9 mouse cellular contexts compared by ENCODE assay signal in the genomic region with DNA sequence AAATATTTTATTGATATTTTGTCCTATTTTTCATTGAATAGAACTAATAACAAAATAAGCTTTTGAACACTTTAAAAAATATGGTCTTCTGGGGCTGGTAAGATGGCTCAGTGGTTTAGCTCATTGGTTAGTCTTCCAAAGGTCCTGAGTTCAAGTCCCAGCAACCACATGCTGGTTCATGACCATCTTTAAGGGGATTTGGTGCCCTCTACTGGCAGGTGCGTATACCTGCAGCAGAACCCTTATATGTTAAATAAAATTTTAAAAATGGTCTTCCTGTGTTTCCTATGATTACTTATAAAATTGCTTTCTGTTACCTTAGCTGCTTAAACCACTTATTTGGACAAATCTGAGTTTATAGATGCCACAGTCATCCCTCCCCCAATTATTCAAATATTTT. TPM values are rescaled to one million over a fixed set of nuclear protein-coding genes. Genes with fewer than 3 reads are reported as not detected.
DNase-seq lines count a peak whose midpoint lies in the region; TF ChIP-seq lines count a peak whose summit lies in the region.
"Had no signal": no experiment of that assay in that cellular context is flagged by ENCODE, and none has a peak within 500 bp of the region (broad histone marks: within the 10 kb centered on the region; RNA-seq: fewer than 3 reads in every experiment).

No protein-coding gene starts in this region.

- intact Hi-C loops in left cerebral cortex, adult 2 months (cut with DNase I), result no loop called here

- 14% methylated on average over 1 of the region's 1 CpGs for WGBS in spleen, adult 2 months

- no peak for TF ChIP-seq POLR2A in spleen, adult 2 months (IDR thresholded peaks at IDR 0.05; ENCODE audit: low read depth, low read length)

- peaks cover 2% of the 10 kb centered on the region; the same call in 1 of the 2 replicates for H3K4me1 ChIP-seq in spleen, adult 2 months (ENCODE audit: control insufficient read depth, insufficient read depth, insufficient read length)
- H3K4me1 ChIP-seq: lung, embryonic 15.5 days had no signal

- no peak overlapping the region for H3K4me3 ChIP-seq in left cerebral cortex, adult 2 months
- H3K4me3 ChIP-seq in spleen, adult 2 months (ENCODE audit: extremely low read depth, insufficient read depth, insufficient read length), result no peak overlapping the region
- H3K4me3 ChIP-seq: lung, embryonic 15.5 days had no signal

- DNase-seq in adrenal gland, adult 18-20 months (ENCODE audit: low spot score in 2 of 2), result peak; percentile 13 to 22
- DNase-seq in adrenal gland, adult 2 months, result no peak
- no peak for DNase-seq in left cerebral cortex, adult 2 months (ENCODE audit: extremely low spot score in 1 of 2, low spot score in 2 of 2)
- no peak for DNase-seq in left cerebral cortex, adult 9 months (ENCODE audit: low spot score in 2 of 2)
- peak; percentile 43 for DNase-seq in embryo, embryonic 11 days
- peak; percentile 15 to 23 for DNase-seq in spleen, adult 2 months (ENCODE audit: low read depth in 1 of 2, low spot score in 2 of 2)
- no peak for DNase-seq in cerebellum, adult 11-12 months
- DNase-seq in layer of hippocampus, adult 9-11 months, result no peak

- H3K27ac ChIP-seq in left cerebral cortex, adult 2 months, result no peak overlapping the region
- no peak overlapping the region for H3K27ac ChIP-seq in spleen, adult 2 months (ENCODE audit: insufficient read depth, low read length)
- H3K27ac ChIP-seq: lung, embryonic 15.5 days had no signal

- H3K27me3 ChIP-seq in spleen, adult 2 months (ENCODE audit: control insufficient read depth, insufficient read depth, low read length), result no peaks in the 10 kb centered on the region
- H3K27me3 ChIP-seq: lung, embryonic 15.5 days had no signal

- H3K36me3 ChIP-seq in spleen, adult 2 months (ENCODE audit: control insufficient read depth, insufficient read depth, low read length), result no peaks in the 10 kb centered on the region
- H3K36me3 ChIP-seq: lung, embryonic 15.5 days had no signal

- peak; percentile 69 for TF ChIP-seq CTCF in left cerebral cortex, adult 2 months (IDR thresholded peaks at IDR 0.05)
- TF ChIP-seq CTCF in spleen, adult 2 months (IDR thresholded peaks at IDR 0.05; ENCODE audit: extremely low read depth, insufficient read depth, insufficient read length, insufficient replicate concordance), result peak; percentile 14; the same call in 1 of the 2 replicates

RNA-seq across cellular contexts. Expression of gene Phf6, which starts 16.8 kb away (rescaled TPM):
- 10 to 100 TPM; 14.9 to 16.0 TPM for total RNA-seq in adrenal gland, adult 18-20 months (2021)
- 10 to 100 TPM; 16.3 to 18.7 TPM for total RNA-seq in adrenal gland, adult 2 months (2021)
- polyA plus RNA-seq in adrenal gland, adult 2 months (2012; rRNA removed), result 0.35 and 0.40 TPM in 2 replicates
- 10 to 100 TPM; 17.0 to 17.2 TPM for total RNA-seq in left cerebral cortex, adult 2 months (2021)
- 1.4 and 1.5 TPM in 2 replicates for polyA plus RNA-seq in spleen, adult 2 months (2012; rRNA removed)

RNA-seq across cellular contexts. Expression of gene Hprt, which starts 59.1 kb away (rescaled TPM):
- total RNA-seq in adrenal gland, adult 18-20 months (2021), result 100 to 1,000 TPM; 104 to 114 TPM
- total RNA-seq in adrenal gland, adult 2 months (2021), result 100 to 1,000 TPM in 1 of 2 experiments, 10 to 100 TPM in 1; 74.5 to 126 TPM
- polyA plus RNA-seq in adrenal gland, adult 2 months (2012; rRNA removed), result 4.2 and 6.1 TPM in 2 replicates
- 100 to 1,000 TPM; 125 to 166 TPM for total RNA-seq in left cerebral cortex, adult 2 months (2021)
- polyA plus RNA-seq in spleen, adult 2 months (2012; rRNA removed), result 5.7 and 6.1 TPM in 2 replicates

Comparison
In these comparisons a context has a peak if more than half of its experiments do, and no peak if none do; other contexts are left out.
1. DNase-seq: peak in adrenal gland, adult 18-20 months (2 of 2), embryo, embryonic 11 days (single experiment) and spleen, adult 2 months (2 of 2); none in adrenal gland, adult 2 months (single experiment), left cerebral cortex, adult 2 months (0 of 2), left cerebral cortex, adult 9 months (0 of 2), cerebellum, adult 11-12 months (single experiment) and layer of hippocampus, adult 9-11 months (single experiment).